Mouse (Mus musculus): ENCODE data around the gene Akap5. TPM values are rescaled to one million over a fixed set of nuclear protein-coding genes. Genes with fewer than 3 reads are reported as not detected.

The Akap5 gene
- total RNA-seq, 2 experiments from 2014 or later = 57.5 to 60.4 TPM

Other genes starting within 250 kb of the Akap5 start
- under 1 TPM; 0.12 to 0.21 TPM for gene Esr2, start 147.6 kb upstream of the Akap5 start, total RNA-seq (2021)
- gene Tex21, start 78.1 kb upstream of the Akap5 start, total RNA-seq (2021) = not detected
- gene Mthfd1, start 69.6 kb upstream of the Akap5 start, total RNA-seq (2021) = 10 to 100 TPM; 41.8 to 44.0 TPM
- gene Zbtb25, start 44.7 kb downstream of the Akap5 start, total RNA-seq (2021) = 10 to 100 TPM; 19.2 to 22.2 TPM
- gene Zbtb1, start 45.4 kb downstream of the Akap5 start, total RNA-seq (2021) = 1 to 10 TPM; 7.0 TPM
- gene Hspa2, start 79.3 kb downstream of the Akap5 start, total RNA-seq (2021) = 100 to 1,000 TPM; 109 to 128 TPM
- gene Ppp1r36, start 92.6 kb downstream of the Akap5 start, total RNA-seq (2021) = 1 to 10 TPM; 1.1 to 3.0 TPM
- 10 to 100 TPM; 16.1 to 18.6 TPM for gene Plekhg3, start 206.0 kb downstream of the Akap5 start, total RNA-seq (2021)

Measured in layer of hippocampus, postnatal 14 days (tissue).